ENCODE assay signal across 9 mouse cellular contexts in the genomic region with DNA sequence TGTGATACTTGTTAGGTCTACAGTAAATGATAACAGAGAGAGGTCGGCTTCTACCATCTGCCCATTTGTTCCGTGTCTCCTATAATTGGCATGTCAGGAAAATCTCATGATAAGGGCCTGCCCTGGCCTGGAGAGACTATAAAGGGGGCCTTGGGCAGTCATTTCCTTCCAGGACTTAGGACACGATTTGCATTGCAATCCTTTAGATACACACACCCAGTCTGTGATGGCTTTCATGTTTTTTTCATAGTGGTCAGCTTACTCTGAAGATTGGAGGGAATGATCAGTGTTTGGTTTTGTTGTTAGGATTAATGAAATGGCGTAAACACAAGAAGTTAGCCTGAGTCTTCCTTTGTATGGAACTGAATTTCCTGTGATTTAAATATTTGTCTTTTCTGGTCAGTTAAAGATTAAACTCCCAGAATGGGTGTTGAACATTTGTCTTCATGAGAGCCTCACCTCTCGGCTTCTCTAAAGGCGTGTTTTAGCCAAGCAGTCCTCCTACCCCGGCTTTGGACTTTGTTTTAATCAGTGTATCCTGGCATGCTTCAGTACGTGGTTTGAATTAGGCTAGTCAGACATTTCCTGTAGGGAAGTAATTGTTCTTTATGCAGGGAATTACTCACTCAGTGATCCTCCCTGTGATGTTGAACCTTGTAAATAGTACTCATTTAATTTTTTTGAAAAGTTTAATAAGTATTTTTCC.
A peak's percentile ranks its signal among the peaks of the same experiment; 100 is the strongest.
DNase-seq lines count a peak whose midpoint lies in the region; ATAC-seq and TF ChIP-seq lines count a peak whose summit lies in the region.
"Had no signal": no experiment of that assay in that cellular context is flagged by ENCODE, and none has a peak within 500 bp of the region (broad histone marks: within the 10 kb centered on the region; RNA-seq: fewer than 3 reads in every experiment).

No protein-coding gene starts in this region.

- ATAC-seq in heart, embryonic 13.5 days (ENCODE audit: extremely low read depth, insufficient number of reproducible peaks, low FRiP score, low TSS enrichment): no peak
- ATAC-seq in kidney, postnatal 0 days (replicated peaks; ENCODE audit: low FRiP score, low read depth): no peak; the same call in 1 of the 2 replicates

- H3K27me3 ChIP-seq in heart, embryonic 13.5 days (replicated peaks): no peaks in the 10 kb centered on the region
- H3K27me3 ChIP-seq in embryonic facial prominence, embryonic 10.5 days (replicated peaks; ENCODE audit: low read depth, poor library complexity, severe bottlenecking): no peaks in the 10 kb centered on the region
- H3K27me3 ChIP-seq in kidney, postnatal 0 days (ENCODE audit: insufficient read depth, low read length): no peaks in the 10 kb centered on the region

- no peaks in the 10 kb centered on the region for H3K9me3 ChIP-seq in heart, embryonic 13.5 days
- no peaks in the 10 kb centered on the region for H3K9me3 ChIP-seq in embryonic facial prominence, embryonic 10.5 days
- H3K9me3 ChIP-seq in kidney, postnatal 0 days (replicated peaks; ENCODE audit: low read length): no peaks in the 10 kb centered on the region

- peak overlapping the region; percentile 18 for H3K4me2 ChIP-seq in heart, embryonic 13.5 days
- H3K4me2 ChIP-seq in kidney, postnatal 0 days (ENCODE audit: low read length): peak overlapping the region; percentile 32; the same call in 1 of the 2 replicates

- DNase-seq in heart, adult 9 months (ENCODE audit: low spot score in 2 of 2): no peak
- DNase-seq in embryonic facial prominence, embryonic 10.5 days (ENCODE audit: low spot score): no peak
- peak; percentile 59 for DNase-seq in kidney, postnatal 0 days (ENCODE audit: low spot score)
- peak; percentile 50 for DNase-seq in lung, postnatal 36 days
- DNase-seq in right cerebral cortex, adult 18-20 months: no peak
- no peak for DNase-seq in spleen, postnatal 36 days (ENCODE audit: low spot score in 2 of 2)
- no peak for DNase-seq in adrenal gland, postnatal 25 days
- DNase-seq: gastrocnemius, postnatal 14 days had no signal

- no peak overlapping the region for H3K4me3 ChIP-seq in heart, embryonic 13.5 days
- no peak overlapping the region for H3K4me3 ChIP-seq in embryonic facial prominence, embryonic 10.5 days
- H3K4me3 ChIP-seq in kidney, postnatal 0 days (replicated peaks; ENCODE audit: low read depth, low read length): no peak overlapping the region

- peaks cover 2% of the 10 kb centered on the region; the same call in 1 of the 2 replicates for H3K36me3 ChIP-seq in heart, embryonic 13.5 days
- peaks cover 7% of the 10 kb centered on the region; the same call in 1 of the 2 replicates for H3K36me3 ChIP-seq in embryonic facial prominence, embryonic 10.5 days (replicated peaks)
- no peaks in the 10 kb centered on the region for H3K36me3 ChIP-seq in kidney, postnatal 0 days (ENCODE audit: insufficient read depth, low read length)

- WGBS in heart, embryonic 13.5 days: 16% methylated on average over 8 of the region's 8 CpGs
- WGBS in embryonic facial prominence, embryonic 10.5 days: 20% methylated on average over 8 of the region's 8 CpGs
- WGBS in kidney, postnatal 0 days: 20% methylated on average over 8 of the region's 8 CpGs

- H3K4me1 ChIP-seq in heart, embryonic 13.5 days: peaks cover 55% of the 10 kb centered on the region
- peaks cover 39% of the 10 kb centered on the region for H3K4me1 ChIP-seq in embryonic facial prominence, embryonic 10.5 days
- H3K4me1 ChIP-seq in kidney, postnatal 0 days (replicated peaks; ENCODE audit: insufficient read depth, low read length): peaks cover 13% of the 10 kb centered on the region; the same call in 1 of the 2 replicates

- H3K9ac ChIP-seq in heart, embryonic 13.5 days: peak overlapping the region; percentile 33; the same call in 1 of the 2 replicates
- no peak overlapping the region for H3K9ac ChIP-seq in kidney, postnatal 0 days (ENCODE audit: low read depth, low read length)

- H3K27ac ChIP-seq in heart, embryonic 13.5 days (replicated peaks): peak overlapping the region; percentile 73
- H3K27ac ChIP-seq in embryonic facial prominence, embryonic 10.5 days (replicated peaks): peak overlapping the region; percentile 63
- peak overlapping the region; percentile 57 for H3K27ac ChIP-seq in kidney, postnatal 0 days

- no peak for TF ChIP-seq CTCF in kidney, postnatal 0 days (IDR thresholded peaks at IDR 0.05; ENCODE audit: low read depth)

Comparison
In these comparisons a context has a peak if more than half of its experiments do, and no peak if none do; other contexts are left out.
1. DNase-seq: peak in kidney, postnatal 0 days (single experiment) and lung, postnatal 36 days (single experiment); none in heart, adult 9 months (0 of 2), embryonic facial prominence, embryonic 10.5 days (single experiment), right cerebral cortex, adult 18-20 months (single experiment), spleen, postnatal 36 days (0 of 2) and adrenal gland, postnatal 25 days (single experiment).
2. Peak in every context shown above with its lines, with median percentiles within 50 percentile points of each other: H3K27ac ChIP-seq.